Mouse (Mus musculus): ENCODE data around the gene Tbxa2r. TPM values are rescaled to one million over a fixed set of nuclear protein-coding genes. Genes with fewer than 3 reads are reported as not detected.

Tbxa2r gene
- polyA plus RNA-seq, 2 experiments from 2014 or later = 19.3 to 22.0 TPM

- ATAC-seq = no peak
Observed at GRCm38 (mm10) chr10:81300352-81300907, 28.1 kb upstream of the Tbxa2r start.

- ATAC-seq = no peak
Observed at GRCm38 (mm10) chr10:81301321-81301720, 27.2 kb upstream of the Tbxa2r start.

GRCm38 (mm10) chr10:81302288-81302687 lies 26.2 kb upstream of the Tbxa2r start:
- ATAC-seq = no peak

GRCm38 (mm10) chr10:81302781-81303218 lies 25.7 kb upstream of the Tbxa2r start:
- ATAC-seq = no peak

GRCm38 (mm10) chr10:81303258-81303657 lies 25.3 kb upstream of the Tbxa2r start:
- ATAC-seq = peak; percentile 15

DNA sequence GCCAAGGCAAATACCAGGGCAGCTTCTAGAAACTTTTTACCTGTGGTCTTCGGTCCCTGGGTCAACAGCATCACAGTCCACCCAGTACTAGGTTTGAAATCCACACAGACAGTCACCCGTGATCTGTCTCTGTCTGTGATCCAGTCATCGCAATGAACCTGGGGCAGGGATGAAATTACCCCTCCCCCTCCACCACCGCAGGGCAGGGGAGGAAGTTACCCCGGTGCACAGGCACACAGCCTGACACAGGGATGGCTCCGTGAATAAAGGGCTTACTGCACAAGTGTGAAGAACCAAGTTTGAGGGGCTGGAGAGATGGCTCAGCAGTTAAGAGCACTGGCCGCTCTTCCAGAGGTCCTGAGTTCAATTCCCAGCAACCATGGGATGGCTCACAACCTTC lies 24.8 kb upstream of the Tbxa2r start:
- ATAC-seq = peak; percentile 78

- peak; percentile 36 for ATAC-seq
Observed at GRCm38 (mm10) chr10:81304597-81305238, 23.8 kb upstream of the Tbxa2r start.

GRCm38 (mm10) chr10:81305663-81306062 lies 22.9 kb upstream of the Tbxa2r start:
- no peak for ATAC-seq

GRCm38 (mm10) chr10:81306173-81306668 lies 22.3 kb upstream of the Tbxa2r start:
- no peak for ATAC-seq

GRCm38 (mm10) chr10:81306837-81307682 lies 21.5 kb upstream of the Tbxa2r start:
- no peak for ATAC-seq

- ATAC-seq = peak; percentile 92
Observed at GRCm38 (mm10) chr10:81309571-81309970, 19.0 kb upstream of the Tbxa2r start.

GRCm38 (mm10) chr10:81313581-81313980 lies 14.9 kb upstream of the Tbxa2r start:
- ATAC-seq = no peak

GRCm38 (mm10) chr10:81314201-81314600 lies 14.3 kb upstream of the Tbxa2r start:
- no peak for ATAC-seq

GRCm38 (mm10) chr10:81315587-81315986 lies 12.9 kb upstream of the Tbxa2r start:
- ATAC-seq = no peak

- ATAC-seq = no peak
Observed at GRCm38 (mm10) chr10:81316338-81317060, 12.0 kb upstream of the Tbxa2r start.

GRCm38 (mm10) chr10:81317273-81317672 lies 11.3 kb upstream of the Tbxa2r start:
- ATAC-seq = no peak

DNA sequence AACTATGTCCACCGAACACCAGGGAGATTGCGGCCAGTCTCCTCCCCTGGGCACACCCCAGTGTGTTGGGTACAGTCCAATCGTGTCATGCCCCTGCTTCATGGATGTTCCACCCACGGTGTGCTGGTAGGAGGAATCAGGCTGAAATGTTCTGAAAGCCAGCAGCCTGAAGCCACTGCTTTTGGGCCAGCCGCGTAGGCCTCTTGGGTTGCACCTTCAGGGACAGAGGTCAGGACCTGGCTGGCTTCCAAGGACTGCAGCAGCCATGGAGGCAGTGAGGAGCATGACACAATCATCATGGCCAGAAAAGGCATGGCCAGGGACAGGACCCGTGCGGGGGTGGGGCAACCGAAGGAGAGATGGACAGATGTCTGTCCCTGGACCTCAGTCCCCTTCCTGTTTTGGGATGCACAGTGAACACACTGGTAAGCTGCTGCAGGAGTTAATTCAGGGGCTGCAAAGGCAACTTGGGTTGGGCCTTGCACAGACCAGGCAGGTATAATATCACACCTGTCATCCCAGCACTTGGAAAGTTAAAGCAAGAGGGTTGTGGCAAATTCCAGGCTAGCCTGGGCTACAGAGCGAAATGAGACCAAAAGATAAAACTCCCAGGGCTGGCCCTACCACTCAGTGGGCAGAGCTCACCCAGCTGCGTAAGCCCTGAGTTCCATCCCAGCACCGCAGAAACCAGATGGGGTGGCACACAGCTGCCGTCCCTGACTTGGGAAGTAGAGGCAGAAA lies 9.8 kb upstream of the Tbxa2r start:
- no peak for ATAC-seq

- no peak for ATAC-seq
Observed at GRCm38 (mm10) chr10:81319330-81319699, 9.2 kb upstream of the Tbxa2r start.

- no peak for ATAC-seq
Observed at GRCm38 (mm10) chr10:81319741-81320549, 8.6 kb upstream of the Tbxa2r start.

- peak; percentile 84 for ATAC-seq
Observed at GRCm38 (mm10) chr10:81320550-81321347, 7.8 kb upstream of the Tbxa2r start, which contains the start of gene Cactin. Gene Cactin (plus strand): TSS chr10:81321103.

Data from CD4-positive, CD25-positive, alpha-beta regulatory T cell, adult 4 months (primary cell).